Mouse (Mus musculus) ES-E14 (cell line): ENCODE measurements around the gene Ubap1. TPM values are rescaled to one million over a fixed set of nuclear protein-coding genes. Genes with fewer than 3 reads are reported as not detected.

ENCODE experiments used
- DNase-seq: peaks from one replicate; pipeline ENCODE4 v3.0.0-alpha.2; 2013; ENCODE audit warnings: low read depth, low spot score
- H3K27ac ChIP-seq: 2 replicates; pipeline ENCODE4 v1.5.1; 2012; ENCODE audit warnings: low read depth, mild to moderate bottlenecking, low read length, moderate library complexity, mixed read lengths; ENCODE audit not compliant: poor library complexity, insufficient read depth, severe bottlenecking
- H3K36me3 ChIP-seq: 2 replicates; pipeline ENCODE4 v1.6.1; 2012; ENCODE audit warnings: mild to moderate bottlenecking, low read length, moderate library complexity, mixed read lengths; ENCODE audit not compliant: control insufficient read depth, poor library complexity, insufficient read depth, severe bottlenecking
- H3K4me1 ChIP-seq, 2 experiments: fragments of 150-350 bp in 1 of 2; sonication (generic) in 1 of 2; 2 replicates each; pipeline ENCODE4 v1.6.1; 2012; ENCODE audit warnings: low read length in 2 of 2, mild to moderate bottlenecking in 1 of 2, mixed read lengths in 1 of 2; ENCODE audit not compliant: control insufficient read depth in 2 of 2, insufficient read depth in 2 of 2, poor library complexity in 1 of 2
- H3K4me3 ChIP-seq, 2 experiments: fragments of 150-350 bp in 1 of 2; sonication (generic) in 1 of 2; 2 replicates each; pipeline ENCODE4 v1.5.1; 2012; ENCODE audit warnings: low read length in 2 of 2, low read depth in 1 of 2, mild to moderate bottlenecking in 1 of 2, mixed read lengths in 1 of 2; ENCODE audit not compliant: insufficient read depth in 1 of 2, poor library complexity in 1 of 2, severe bottlenecking in 1 of 2
- H3K9ac ChIP-seq: 2 replicates; pipeline ENCODE4 v1.6.1; 2012; ENCODE audit warnings: low read depth, mild to moderate bottlenecking, low read length, mixed read lengths; ENCODE audit not compliant: poor library complexity, insufficient read depth, severe bottlenecking
- H3K9me3 ChIP-seq: fragments of 150-350 bp; sonication (generic); 2 replicates; pipeline ENCODE4 v1.6.1; 2012; ENCODE audit warnings: low read depth, mild to moderate bottlenecking, low read length; ENCODE audit not compliant: control insufficient read depth, insufficient read depth
- CHD2 ChIP-seq: IDR thresholded peaks from 2 replicates; pipeline ENCODE4 v1.6.1; 2014; ENCODE audit warnings: mild to moderate bottlenecking, low read depth, low read length, inconsistent platforms
- HCFC1 ChIP-seq: IDR thresholded peaks from 2 replicates; pipeline ENCODE4 v1.6.1; 2012; ENCODE audit warnings: low read length, inconsistent platforms, borderline replicate concordance; ENCODE audit not compliant: insufficient read depth
- MAFK ChIP-seq: IDR thresholded peaks from 2 replicates; pipeline ENCODE4 v1.6.1; 2014; ENCODE audit warnings: mild to moderate bottlenecking, low read depth, low read length, inconsistent platforms; ENCODE audit not compliant: insufficient read depth
- ZC3H11A ChIP-seq: IDR thresholded peaks from 2 replicates; pipeline ENCODE4 v1.6.1; 2012; ENCODE audit warnings: low read depth, mild to moderate bottlenecking, inconsistent platforms, low read length, borderline replicate concordance
- ZNF384 ChIP-seq: IDR thresholded peaks from 2 replicates; pipeline ENCODE4 v1.6.1; 2012; ENCODE audit warnings: low read depth, low read length, inconsistent platforms
- in situ Hi-C, 2 experiments: fragments of 600-800 bp; cut with MboI; formaldehyde crosslinking; loops; one replicate each; pipeline ENCODE4 v1.15.1; 2025; ENCODE audit warnings: low sequenced_read_pairs in 2 of 2, inconsistent platforms in 1 of 2; ENCODE audit not compliant: unreplicated experiment in 2 of 2
- total RNA-seq: library from RNA; depleted of rRNA; stranded (reverse); fragments of 300-350 nt; gene quantifications from 2 replicates; pipeline ENCODE4 v1.2.3, GENCODE M21; 2012

Ubap1 gene
- total RNA-seq, 1 experiment, result 24.3 TPM

GRCm38 (mm10) chr4:41389240-41389639 is 40.4 kb downstream of the Ubap1 start:
- H3K4me3 ChIP-seq, result no peak overlapping the region
- no peak for DNase-seq
- TF ChIP-seq HCFC1 (no peak), ZC3H11A (no peak), CHD2 (no peak), MAFK (no peak), ZNF384 (no peak)
- in situ Hi-C loops, result no loop called here
- H3K9ac ChIP-seq, result no peak overlapping the region
- H3K9me3 ChIP-seq, result no peaks in the 10 kb centered on the region
- no peaks in the 10 kb centered on the region for H3K4me1 ChIP-seq
- no peak overlapping the region for H3K27ac ChIP-seq
- peaks cover 28% of the 10 kb centered on the region for H3K36me3 ChIP-seq

- Histone ChIP-seq H3K4me3 (no peak overlapping the region), H3K27ac (no peak overlapping the region), H3K9me3 (no peaks in the 10 kb centered on the region), H3K9ac (no peak overlapping the region), H3K36me3 (peaks cover 31% of the 10 kb centered on the region), H3K4me1 (no peaks in the 10 kb centered on the region)
- DNase-seq, result peak; percentile 55
- in situ Hi-C loops, result no loop called here
- no peak for TF ChIP-seq CHD2
- peak; percentile 36; the same call in 1 of the 2 replicates for TF ChIP-seq ZC3H11A
Observed at GRCm38 (mm10) chr4:41390122-41390521, 41.3 kb downstream of the Ubap1 start.

- no peaks in the 10 kb centered on the region for H3K4me1 ChIP-seq
- no peaks in the 10 kb centered on the region for H3K9me3 ChIP-seq
- in situ Hi-C loops, result no loop called here
- H3K27ac ChIP-seq, result no peak overlapping the region
- H3K36me3 ChIP-seq, result peaks cover 31% of the 10 kb centered on the region
- H3K9ac ChIP-seq, result no peak overlapping the region
- H3K4me3 ChIP-seq, result no peak overlapping the region
- TF ChIP-seq ZNF384, result no peak
- no peak for TF ChIP-seq MAFK
- TF ChIP-seq ZC3H11A, result no peak
- no peak for TF ChIP-seq HCFC1
- TF ChIP-seq CHD2, result no peak
- no peak for DNase-seq
Observed at GRCm38 (mm10) chr4:41391015-41391414, 42.2 kb downstream of the Ubap1 start.

- Histone ChIP-seq H3K36me3 (peaks cover 13% of the 10 kb centered on the region), H3K4me3 (no peak overlapping the region), H3K4me1 (no peaks in the 10 kb centered on the region), H3K27ac (no peak overlapping the region), H3K9me3 (no peaks in the 10 kb centered on the region), H3K9ac (no peak overlapping the region)
- TF ChIP-seq ZNF384, result no peak
- in situ Hi-C loops, result no loop called here
- no peak for DNase-seq
Observed at GRCm38 (mm10) chr4:41394651-41395050, 45.9 kb downstream of the Ubap1 start.

GRCm38 (mm10) chr4:41398353-41398752 is 49.6 kb downstream of the Ubap1 start:
- no peak for DNase-seq
- Histone ChIP-seq H3K4me1 (no peaks in the 10 kb centered on the region), H3K4me3 (no peak overlapping the region), H3K36me3 (peaks cover 6% of the 10 kb centered on the region), H3K9me3 (no peaks in the 10 kb centered on the region), H3K9ac (no peak overlapping the region), H3K27ac (no peak overlapping the region)
- in situ Hi-C loops, result no loop called here
- no peak for TF ChIP-seq CHD2
- no peak for TF ChIP-seq ZC3H11A
- no peak for TF ChIP-seq HCFC1
- no peak for TF ChIP-seq MAFK
- TF ChIP-seq ZNF384, result no peak
